Mouse (Mus musculus) neural tube, embryonic 14.5 days (tissue): ENCODE data around the gene Gm5485. TPM values are rescaled to one million over a fixed set of nuclear protein-coding genes. Genes with fewer than 3 reads are reported as not detected.

Experiments
- ATAC-seq: fragments of 200-750 bp; cut with Nextera tagmentation; 2 replicates; pipeline ENCODE4 v1.8.0; 2017; ENCODE audit warnings: low read depth, mild to moderate bottlenecking, moderate TSS enrichment, moderate library complexity
- H3K27ac ChIP-seq: fragments of 300-500 bp; sonication (generic); 2 replicates; pipeline ENCODE4 v1.5.1; 2014; ENCODE audit warnings: low read depth, mild to moderate bottlenecking, control low read depth, low read length, moderate library complexity, mixed read lengths
- H3K27me3 ChIP-seq: fragments of 300-500 bp; sonication (generic); 2 replicates; pipeline ENCODE4 v1.6.1; 2014; ENCODE audit warnings: low read length; ENCODE audit not compliant: control insufficient read depth, insufficient read depth
- H3K36me3 ChIP-seq: fragments of 300-500 bp; sonication (generic); 2 replicates; pipeline ENCODE4 v1.6.1; 2014; ENCODE audit warnings: low read length, mixed read lengths; ENCODE audit not compliant: control insufficient read depth, insufficient read depth
- H3K4me1 ChIP-seq: fragments of 300-500 bp; sonication (generic); 2 replicates; pipeline ENCODE4 v1.6.1; 2014; ENCODE audit warnings: low read length; ENCODE audit not compliant: control insufficient read depth, insufficient read depth
- H3K4me2 ChIP-seq: fragments of 300-500 bp; sonication (generic); 2 replicates; pipeline ENCODE4 v1.6.1; 2014; ENCODE audit warnings: mild to moderate bottlenecking, low read depth, low read length, control low read depth
- H3K4me3 ChIP-seq: fragments of 300-500 bp; sonication (generic); 2 replicates; pipeline ENCODE4 v1.5.1; 2014; ENCODE audit warnings: low read depth, low read length, control low read depth, mixed read lengths
- H3K9ac ChIP-seq: fragments of 300-500 bp; sonication (generic); replicated peaks from 2 replicates; pipeline ENCODE4 v1.6.1; 2014; ENCODE audit warnings: low read depth, mild to moderate bottlenecking, control low read depth, low read length, mixed read lengths
- H3K9me3 ChIP-seq: fragments of 300-500 bp; sonication (generic); 2 replicates; pipeline ENCODE4 v1.6.1; 2016; ENCODE audit warnings: low read length; ENCODE audit not compliant: control insufficient read depth
- WGBS: fragments of 180-500 bp; shearing (Covaris S2); extraction: QIAGEN DNeasy Blood & Tissue Kit; methylation state at CpG from one replicate; pipeline ENCODE4 v1.1.7; 2014; 5-methylcytosine and 5-hydroxymethylcytosine counted together
- polyA plus RNA-seq: library from polyadenylated mRNA; unstranded; fragments of >200 nt; fragmentation: Nextera tagmentation; extraction: Ambion mirVana; gene quantifications from 2 replicates; pipeline ENCODE4 v1.2.1, GENCODE M21; 2014

The Gm5485 gene
- polyA plus RNA-seq, 1 experiment from 2014 or later, result not detected

DNA sequence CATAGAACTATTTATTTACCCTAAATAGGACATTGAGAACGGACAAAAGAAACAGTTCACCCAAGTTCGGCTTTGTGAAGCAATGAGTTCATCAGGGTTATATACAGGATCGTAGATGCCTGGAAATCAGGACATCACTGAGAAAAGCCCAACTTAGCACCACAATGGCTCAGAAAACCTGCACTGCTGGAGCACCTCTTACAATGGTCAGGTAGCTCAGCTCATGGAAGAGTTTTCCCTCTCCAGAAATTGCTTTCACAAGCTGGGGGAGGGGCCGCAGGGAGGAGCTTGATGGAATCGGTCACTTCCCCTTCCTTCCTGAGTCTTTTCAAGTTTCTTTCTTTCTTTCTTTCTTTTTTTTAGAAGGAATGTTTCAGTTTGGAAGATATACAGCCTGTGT lies 56.5 kb downstream of the Gm5485 start:
- Histone ChIP-seq H3K27ac (no peak overlapping the region), H3K4me2 (no peak overlapping the region), H3K36me3 (no peaks in the 10 kb centered on the region), H3K9ac (no peak overlapping the region), H3K9me3 (no peaks in the 10 kb centered on the region), H3K4me1 (no peaks in the 10 kb centered on the region), H3K4me3 (no peak overlapping the region), H3K27me3 (no peaks in the 10 kb centered on the region)
- WGBS, result 84% methylated on average over 5 of the region's 5 CpGs
- no peak for ATAC-seq

Other genes with a start within 250 kb of the Gm5485 start
- gene Dppa4, start 128.7 kb downstream of the Gm5485 start, polyA plus RNA-seq, result not detected in 2 replicates
- gene Dppa2, start 108.5 kb downstream of the Gm5485 start, polyA plus RNA-seq, result not detected in 2 replicates
- 0.15 and 0.28 TPM in 2 replicates for gene Morc1, start 18.8 kb upstream of the Gm5485 start, polyA plus RNA-seq